Mouse (Mus musculus) retina, embryonic 14.5 days (tissue): ENCODE measurements around the gene Ltc4s.

Source experiments
- DNase-seq: peaks from one replicate; pipeline ENCODE4 v3.0.0-alpha.2; 2015; ENCODE audit warnings: low spot score

Gene Ltc4s

GRCm38 (mm10) chr11:50248473-50249171 is 10.2 kb upstream of the Ltc4s start:
- no peak for DNase-seq

GRCm38 (mm10) chr11:50245269-50245668 is 6.9 kb upstream of the Ltc4s start:
- DNase-seq = no peak

GRCm38 (mm10) chr11:50243926-50244325 is 5.5 kb upstream of the Ltc4s start:
- DNase-seq = no peak

DNA sequence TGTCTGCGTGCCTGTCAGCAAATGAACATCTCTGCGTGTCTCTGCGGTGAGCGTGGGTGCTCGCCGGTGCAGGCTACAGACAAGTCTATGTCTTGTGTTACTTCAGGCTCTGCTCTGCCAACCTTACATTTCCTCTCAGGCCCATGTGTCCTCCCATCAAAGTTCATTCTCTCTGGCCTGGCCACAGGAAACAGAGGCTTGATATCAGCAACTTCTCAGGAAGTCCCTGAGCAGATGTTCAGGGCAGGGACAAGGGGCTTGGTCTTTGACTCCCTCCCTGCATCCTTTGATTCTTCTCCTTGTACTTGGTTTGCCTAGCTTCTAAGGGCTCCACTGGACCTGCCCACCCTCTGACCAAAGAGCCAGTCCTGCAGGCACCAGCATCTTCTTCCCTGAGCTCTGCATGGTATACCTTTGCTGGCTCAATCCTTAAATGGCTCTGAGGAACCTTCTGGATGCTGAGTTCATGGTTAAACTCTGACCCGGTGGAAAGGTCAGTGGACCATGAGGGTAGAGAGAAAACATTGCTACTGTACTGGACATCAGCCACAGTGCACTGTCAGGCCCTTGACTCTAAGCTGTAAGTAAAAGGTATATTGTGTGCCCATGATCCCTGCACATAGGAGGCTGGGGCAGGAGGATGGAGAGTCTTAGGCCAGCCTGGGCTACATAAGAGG is 2.0 kb upstream of the Ltc4s start:
- DNase-seq = no peak

- DNase-seq = no peak
Measured at GRCm38 (mm10) chr11:50238821-50239791, 690 bp upstream of the Ltc4s start.

DNA sequence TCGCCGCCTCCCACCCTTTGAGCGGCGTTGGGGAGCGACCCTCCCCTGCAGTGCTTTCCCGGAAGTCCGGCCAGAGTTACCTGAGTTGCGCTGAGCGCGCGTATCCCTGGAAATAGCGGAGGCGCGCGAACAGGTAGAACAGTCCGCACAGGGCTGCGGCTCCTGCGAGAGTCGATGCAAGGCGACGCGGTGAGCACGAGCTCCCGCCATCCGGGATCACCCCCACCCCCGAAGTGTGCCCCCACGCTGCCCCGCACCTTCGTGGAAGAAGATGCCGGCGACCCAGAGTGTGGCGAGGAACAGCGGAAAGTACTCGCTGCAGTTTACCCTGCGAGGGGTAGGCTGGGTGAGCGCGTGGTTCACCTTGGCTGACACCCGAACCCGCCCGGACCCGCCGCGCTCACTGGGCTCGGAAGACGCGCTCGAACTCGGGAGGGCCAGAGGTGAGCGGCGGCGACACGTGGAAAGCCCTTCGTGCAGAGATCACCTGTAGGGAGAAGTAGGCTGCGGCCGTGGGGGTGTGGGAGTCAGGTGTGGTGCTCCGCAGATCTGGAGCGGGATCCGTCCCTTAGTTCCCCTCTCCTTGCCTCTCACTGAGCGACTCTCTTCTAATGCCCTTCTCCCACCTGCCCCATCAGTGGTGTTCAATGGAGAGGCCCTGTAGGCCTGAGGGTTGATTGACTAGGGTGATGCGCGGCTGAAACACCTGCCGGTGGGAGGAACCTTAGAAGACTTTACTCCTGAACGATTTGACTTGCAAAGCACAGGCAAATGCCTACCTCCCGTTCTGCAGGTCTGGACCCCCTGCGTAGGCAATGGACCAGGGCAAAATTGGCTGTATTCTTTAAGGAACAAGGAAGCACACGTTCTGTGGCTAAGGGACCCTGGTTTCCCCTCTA is 1.2 kb downstream of the Ltc4s start:
- no peak for DNase-seq

- DNase-seq = peak; percentile 87
Measured at GRCm38 (mm10) chr11:50236540-50236936, 1.9 kb downstream of the Ltc4s start.

DNA sequence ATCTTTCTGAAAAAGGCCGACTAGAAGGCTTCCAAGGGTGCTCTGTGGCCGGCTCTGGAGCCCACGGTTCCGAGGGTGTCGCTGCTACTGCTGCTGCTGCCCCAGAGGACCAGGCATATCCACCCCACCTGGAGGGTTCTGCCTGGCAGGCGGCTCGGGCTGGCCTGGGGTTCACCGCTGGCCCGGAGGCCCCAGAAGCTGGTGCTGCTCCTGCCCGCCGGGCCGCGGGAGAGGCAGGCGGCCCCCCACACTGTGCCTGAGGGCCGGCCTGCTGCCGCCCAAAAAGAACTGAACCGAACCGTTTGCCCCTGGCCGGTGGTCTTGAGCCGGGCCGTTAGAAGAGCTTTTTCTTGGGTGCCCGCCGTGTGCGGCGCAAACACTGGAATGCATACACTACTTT is 3.8 kb downstream of the Ltc4s start:
- DNase-seq = no peak

- no peak for DNase-seq
Measured at GRCm38 (mm10) chr11:50233993-50234392, 4.4 kb downstream of the Ltc4s start.

DNA sequence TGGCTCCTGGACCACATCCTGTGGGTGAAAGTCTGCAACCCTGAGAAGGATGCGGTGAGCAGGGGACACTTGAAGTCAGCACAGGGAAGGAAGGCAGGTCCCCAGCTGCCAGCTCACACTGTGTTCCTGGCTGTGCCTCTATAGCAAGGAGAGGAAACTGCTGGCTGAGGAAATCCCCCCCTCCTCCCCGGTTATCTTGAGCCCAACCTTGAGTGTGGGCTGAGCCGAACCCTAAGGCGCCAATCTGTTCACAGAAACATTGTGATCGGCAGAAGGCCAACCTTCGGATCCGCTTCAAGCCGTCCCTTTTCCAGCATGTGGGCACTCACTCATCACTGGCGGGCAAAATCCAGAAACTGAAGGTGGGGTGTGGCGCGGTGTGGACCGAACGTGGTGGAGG is 5.4 kb downstream of the Ltc4s start:
- DNase-seq = no peak

DNA sequence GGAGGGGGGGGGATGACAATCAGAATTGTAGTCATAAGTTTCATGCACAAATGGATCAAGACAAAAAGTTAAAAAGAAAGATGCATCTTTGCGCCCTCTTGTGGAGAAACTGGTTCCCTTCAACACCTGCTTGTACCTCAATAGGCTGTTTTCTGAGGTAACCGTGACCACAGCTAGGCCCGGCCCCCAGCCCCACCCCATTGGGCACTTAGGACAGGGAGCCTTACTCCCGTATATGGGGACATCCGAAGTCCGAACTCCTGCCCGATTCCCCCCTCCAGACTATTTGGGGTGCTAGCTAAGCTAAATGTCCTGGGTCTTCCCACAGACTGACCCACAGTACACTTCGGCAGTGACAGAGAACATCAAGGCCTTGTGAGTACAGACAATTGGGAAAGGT is 7.0 kb downstream of the Ltc4s start:
- peak; percentile 92 for DNase-seq

DNA sequence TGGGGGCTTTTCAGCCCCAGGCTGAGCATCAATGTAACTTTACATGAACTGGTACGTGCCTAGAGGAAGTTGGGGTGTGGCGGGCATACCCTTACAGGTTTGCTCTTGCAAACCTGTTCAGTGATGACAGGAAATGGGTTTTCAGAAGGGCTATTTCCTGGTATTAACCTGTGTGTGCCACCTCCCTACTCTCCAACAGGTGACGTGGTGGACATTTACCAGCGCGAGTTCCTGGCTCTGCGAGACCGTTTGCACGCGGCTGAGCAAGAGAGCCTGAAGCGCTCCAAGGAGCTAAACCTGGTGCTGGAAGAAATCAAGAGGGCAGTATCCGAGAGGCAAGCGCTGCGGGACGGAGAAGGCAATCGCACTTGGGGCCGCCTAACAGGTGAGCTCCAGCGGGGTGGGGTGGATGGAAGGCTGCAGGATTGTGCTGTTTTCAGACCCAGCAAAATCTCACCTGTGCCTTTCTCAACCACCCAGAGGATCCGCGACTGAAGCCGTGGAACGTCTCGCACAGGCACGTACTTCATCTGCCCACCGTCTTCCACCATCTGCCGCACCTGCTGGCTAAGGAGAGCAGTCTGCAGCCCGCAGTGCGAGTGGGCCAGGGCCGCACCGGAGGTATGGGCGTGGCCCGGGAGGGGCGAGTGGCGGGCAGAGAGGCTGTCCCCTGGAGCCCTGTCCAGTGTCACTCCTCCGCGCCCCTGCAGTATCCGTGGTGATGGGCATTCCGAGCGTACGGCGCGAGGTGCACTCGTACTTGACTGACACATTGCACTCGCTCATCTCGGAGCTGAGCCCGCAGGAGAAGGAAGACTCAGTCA is 7.7 kb downstream of the Ltc4s start:
- no peak for DNase-seq

- DNase-seq = no peak
Measured at GRCm38 (mm10) chr11:50229252-50229910, 9.0 kb downstream of the Ltc4s start.

- no peak for DNase-seq
Measured at GRCm38 (mm10) chr11:50228772-50229171, 9.6 kb downstream of the Ltc4s start.

DNA sequence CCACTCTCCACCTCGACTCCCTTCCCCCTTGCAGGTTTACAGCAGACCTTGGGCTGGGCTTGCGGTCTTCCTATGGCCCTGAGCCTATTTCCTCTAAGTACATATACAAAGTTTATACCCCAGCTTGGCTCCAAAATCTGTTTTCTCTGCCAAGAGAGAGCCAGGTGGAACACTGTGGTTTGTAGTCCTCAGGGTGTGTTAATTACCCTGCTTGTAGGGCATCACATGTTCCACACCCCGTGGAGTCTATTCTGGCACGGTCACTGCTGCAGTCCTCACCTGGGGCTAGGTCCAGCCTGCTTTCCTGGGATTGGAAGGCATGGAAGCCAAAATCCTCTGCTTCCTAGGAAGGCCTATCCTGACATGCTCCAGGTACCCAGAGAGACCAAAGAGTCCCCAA is 10.7 kb downstream of the Ltc4s start:
- DNase-seq = no peak

- DNase-seq = no peak
Measured at GRCm38 (mm10) chr11:50227226-50227625, 11.2 kb downstream of the Ltc4s start.

DNA sequence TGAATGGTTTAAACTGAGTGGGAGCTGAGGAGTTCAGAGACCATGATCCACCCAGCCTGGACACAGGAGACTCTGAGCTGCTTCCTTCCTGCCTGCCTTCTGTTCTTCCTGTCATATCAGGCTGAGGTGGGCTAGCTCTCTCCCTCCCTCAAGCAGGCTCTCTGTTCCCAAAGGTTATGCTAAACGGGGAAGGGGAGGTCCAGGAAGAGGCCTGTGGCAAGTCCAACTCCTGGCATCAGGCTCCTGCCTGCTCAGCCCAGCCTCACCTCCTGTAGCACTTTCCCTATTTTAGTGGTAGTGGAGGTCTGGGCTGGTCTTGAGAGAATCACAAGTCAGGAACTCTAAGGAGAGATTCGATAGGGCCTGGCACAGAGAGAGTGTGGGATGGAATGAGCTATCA is 12.0 kb downstream of the Ltc4s start:
- DNase-seq = no peak

DNA sequence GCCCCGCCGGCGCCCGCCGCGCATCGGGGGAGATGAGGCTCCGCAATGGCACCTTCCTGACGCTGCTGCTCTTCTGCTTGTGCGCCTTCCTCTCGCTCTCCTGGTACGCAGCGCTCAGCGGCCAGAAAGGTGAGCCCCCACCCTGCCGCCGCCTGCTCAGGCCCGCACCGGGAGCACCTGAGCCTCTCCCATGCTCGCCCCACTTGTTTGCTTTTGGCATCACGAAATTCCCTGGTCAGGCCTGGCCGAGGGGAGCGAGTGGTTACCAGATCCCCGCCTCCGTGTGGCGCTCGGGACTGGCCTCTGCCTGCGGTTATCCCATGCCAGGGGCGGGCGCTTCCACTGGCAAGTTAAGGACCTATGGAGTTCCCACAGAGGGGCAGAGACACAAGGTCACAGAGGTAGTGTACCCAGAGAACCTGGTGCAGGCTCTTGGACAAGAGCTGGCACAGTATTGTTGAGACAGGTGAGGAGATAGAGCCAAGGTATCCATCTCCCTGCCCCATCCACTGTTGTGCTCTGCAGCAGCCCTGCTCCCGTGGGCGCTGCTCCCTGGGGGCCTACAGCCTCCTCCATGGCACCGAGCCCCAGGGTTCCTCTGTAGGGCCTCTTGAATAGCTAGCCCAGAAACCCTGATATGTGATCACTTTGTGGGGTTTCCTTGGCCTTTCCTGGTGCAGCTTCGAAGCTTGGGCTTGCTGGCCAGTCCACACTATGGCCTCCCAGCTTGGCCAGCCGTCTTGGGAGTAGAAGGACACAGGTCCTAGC is 12.6 kb downstream of the Ltc4s start:
- peak; percentile 45 for DNase-seq
